ENCODE assay signal across 7 mouse cellular contexts in genomic region chr12:27135997-27136559, GRCm38 (mm10).
DNase-seq lines count a peak whose midpoint lies in the region; ATAC-seq lines count a peak whose summit lies in the region.

No protein-coding gene starts in this region.

- 59% methylated on average over 10 of the region's 10 CpGs for WGBS in liver, embryonic 11.5 days
- 48% methylated on average over 10 of the region's 10 CpGs for WGBS in forebrain, embryonic 14.5 days
- 14% methylated on average over 10 of the region's 10 CpGs for WGBS in intestine, embryonic 14.5 days
- 45% methylated on average over 10 of the region's 10 CpGs for WGBS in midbrain, embryonic 15.5 days

- H3K4me1 ChIP-seq in liver, embryonic 11.5 days (replicated peaks; ENCODE audit: control insufficient read depth, insufficient read depth, low read length) = peaks cover 4% of the 10 kb centered on the region; the same call in 1 of the 2 replicates
- H3K4me1 ChIP-seq in forebrain, embryonic 14.5 days (ENCODE audit: control insufficient read depth, insufficient read depth, low read length) = peaks cover 29% of the 10 kb centered on the region
- H3K4me1 ChIP-seq in intestine, embryonic 14.5 days (replicated peaks; ENCODE audit: control insufficient read depth, insufficient read depth, low read length) = peaks cover 33% of the 10 kb centered on the region
- H3K4me1 ChIP-seq in midbrain, embryonic 15.5 days = peaks cover 37% of the 10 kb centered on the region

- no peak for ATAC-seq in liver, embryonic 11.5 days (replicated peaks; ENCODE audit: low FRiP score)
- no peak for ATAC-seq in forebrain, embryonic 14.5 days
- ATAC-seq in intestine, embryonic 14.5 days (replicated peaks; ENCODE audit: low FRiP score, low TSS enrichment, low read depth) = no peak
- no peak for ATAC-seq in midbrain, embryonic 15.5 days (replicated peaks)

- H3K27me3 ChIP-seq in liver, embryonic 11.5 days (replicated peaks; ENCODE audit: control insufficient read depth, insufficient read depth, low read length) = no peaks in the 10 kb centered on the region
- no peaks in the 10 kb centered on the region for H3K27me3 ChIP-seq in forebrain, embryonic 14.5 days (replicated peaks; ENCODE audit: control insufficient read depth, insufficient read depth, low read length)
- no peaks in the 10 kb centered on the region for H3K27me3 ChIP-seq in intestine, embryonic 14.5 days (replicated peaks; ENCODE audit: control insufficient read depth, insufficient read depth, low read length)
- no peaks in the 10 kb centered on the region for H3K27me3 ChIP-seq in midbrain, embryonic 15.5 days (replicated peaks)

- peak; percentile 6 for DNase-seq in liver
- no peak for DNase-seq in liver, embryonic 11.5 days (ENCODE audit: low spot score)
- peak; percentile 30 for DNase-seq in forebrain, embryonic 14.5 days (ENCODE audit: low spot score)
- no peak for DNase-seq in intestine, embryonic 14.5 days (ENCODE audit: low spot score)
- no peak for DNase-seq in T-cell, adult 2 months (ENCODE audit: low spot score)
- no peak for DNase-seq in adrenal gland, adult 8-10 months

- no peak overlapping the region for H3K27ac ChIP-seq in liver, embryonic 11.5 days (ENCODE audit: low read depth, low read length)
- H3K27ac ChIP-seq in forebrain, embryonic 14.5 days (ENCODE audit: low read depth, low read length) = 0 out of 2 replicates have a peak overlapping the region, but pooled peaks have one; percentile 41
- peak overlapping the region; percentile 63 for H3K27ac ChIP-seq in intestine, embryonic 14.5 days (ENCODE audit: low read depth)
- peak overlapping the region; percentile 51 for H3K27ac ChIP-seq in midbrain, embryonic 15.5 days

- H3K36me3 ChIP-seq in liver, embryonic 11.5 days (ENCODE audit: control insufficient read depth, insufficient read depth, low read length) = no peaks in the 10 kb centered on the region
- H3K36me3 ChIP-seq in forebrain, embryonic 14.5 days (ENCODE audit: control insufficient read depth, insufficient read depth, low read length) = no peaks in the 10 kb centered on the region
- no peaks in the 10 kb centered on the region for H3K36me3 ChIP-seq in intestine, embryonic 14.5 days (ENCODE audit: control insufficient read depth, insufficient read depth, low read length)
- no peaks in the 10 kb centered on the region for H3K36me3 ChIP-seq in midbrain, embryonic 15.5 days (replicated peaks)

- no peaks in the 10 kb centered on the region for H3K9me3 ChIP-seq in liver, embryonic 11.5 days (ENCODE audit: control insufficient read depth, low read length)
- no peaks in the 10 kb centered on the region for H3K9me3 ChIP-seq in forebrain, embryonic 14.5 days (replicated peaks; ENCODE audit: control insufficient read depth, low read length)
- H3K9me3 ChIP-seq in intestine, embryonic 14.5 days (ENCODE audit: control insufficient read depth, low read length) = no peaks in the 10 kb centered on the region
- no peaks in the 10 kb centered on the region for H3K9me3 ChIP-seq in midbrain, embryonic 15.5 days

- no peak overlapping the region for H3K4me2 ChIP-seq in liver, embryonic 11.5 days
- no peak overlapping the region for H3K4me2 ChIP-seq in forebrain, embryonic 14.5 days (ENCODE audit: low read length)
- peak overlapping the region; percentile 16 for H3K4me2 ChIP-seq in intestine, embryonic 14.5 days (ENCODE audit: low read length)
- H3K4me2 ChIP-seq in midbrain, embryonic 15.5 days = 0 out of 2 replicates have a peak overlapping the region, but pooled peaks have one; percentile 12

- no peak overlapping the region for H3K9ac ChIP-seq in liver, embryonic 11.5 days (ENCODE audit: low read depth, low read length)
- no peak overlapping the region for H3K9ac ChIP-seq in forebrain, embryonic 14.5 days (ENCODE audit: low read length)
- no peak overlapping the region for H3K9ac ChIP-seq in intestine, embryonic 14.5 days (ENCODE audit: low read length)
- no peak overlapping the region for H3K9ac ChIP-seq in midbrain, embryonic 15.5 days

- H3K4me3 ChIP-seq in liver, embryonic 11.5 days (ENCODE audit: low read depth, low read length) = no peak overlapping the region
- no peak overlapping the region for H3K4me3 ChIP-seq in forebrain, embryonic 14.5 days (ENCODE audit: low read depth, low read length)
- H3K4me3 ChIP-seq in intestine, embryonic 14.5 days (ENCODE audit: low read depth, low read length) = no peak overlapping the region
- H3K4me3 ChIP-seq in midbrain, embryonic 15.5 days = no peak overlapping the region

Comparison
In these comparisons a context has a peak if more than half of its experiments do, and no peak if none do; other contexts are left out.
1. DNase-seq: peak in liver (single experiment) and forebrain, embryonic 14.5 days (single experiment); none in liver, embryonic 11.5 days (single experiment), intestine, embryonic 14.5 days (single experiment), T-cell, adult 2 months (single experiment) and adrenal gland, adult 8-10 months (single experiment).
2. H3K4me2 ChIP-seq: peak in intestine, embryonic 14.5 days (single experiment) and midbrain, embryonic 15.5 days (single experiment); none in liver, embryonic 11.5 days (single experiment) and forebrain, embryonic 14.5 days (single experiment).